Mouse (Mus musculus): ENCODE data around the gene Tom1. TPM values are rescaled to one million over a fixed set of nuclear protein-coding genes. Genes with fewer than 3 reads are reported as not detected.

Gene Tom1
- polyA plus RNA-seq, 1 experiment from 2014 or later: 37.7 TPM

DNA sequence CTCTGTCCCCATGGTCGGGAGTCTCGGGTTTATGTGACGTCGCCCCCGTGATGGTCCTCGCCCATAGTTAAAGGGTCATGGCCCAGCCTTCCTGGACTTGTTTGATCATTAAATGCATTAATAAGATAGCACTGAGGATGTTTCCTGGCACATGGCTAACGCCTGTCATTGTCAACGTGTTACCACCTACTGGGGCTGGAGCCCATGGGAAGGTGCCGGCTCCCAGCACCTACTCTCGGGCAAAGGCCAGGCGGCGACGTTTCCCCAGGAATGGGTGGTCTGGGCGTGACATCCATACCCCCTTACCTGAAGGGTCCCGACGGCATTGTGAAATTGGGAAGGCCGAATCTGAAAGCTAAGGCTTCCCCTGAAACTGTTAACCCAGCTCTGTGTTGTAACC lies 780 bp downstream of the Tom1 start:
- H3K4me3 ChIP-seq (ENCODE audit: low read depth, low read length): peak overlapping the region; percentile 71
- peaks cover 12% of the 10 kb centered on the region; the same call in 1 of the 2 replicates for H3K4me1 ChIP-seq (ENCODE audit: control insufficient read depth, insufficient read depth, low read length)
- no peaks in the 10 kb centered on the region for H3K9me3 ChIP-seq (replicated peaks; ENCODE audit: control insufficient read depth, low read length, poor library complexity, severe bottlenecking)
- H3K4me2 ChIP-seq (ENCODE audit: low read length): peak overlapping the region; percentile 94
- WGBS: under 1% methylated on average over 17 of the region's 17 CpGs
- no peak for ATAC-seq
- H3K27ac ChIP-seq (ENCODE audit: low read length): peak overlapping the region; percentile 76
- peaks cover 9% of the 10 kb centered on the region; the same call in 1 of the 2 replicates for H3K36me3 ChIP-seq (ENCODE audit: control insufficient read depth, insufficient read depth, low read length)
- no peaks in the 10 kb centered on the region for H3K27me3 ChIP-seq (ENCODE audit: control insufficient read depth, insufficient read depth, low read depth, low read length)
- peak overlapping the region; percentile 72 for H3K9ac ChIP-seq (ENCODE audit: low read depth, low read length)

- Histone ChIP-seq H3K36me3 (ENCODE audit: control insufficient read depth, insufficient read depth, low read length) (0 out of 2 replicates have a peak, but pooled peaks cover 1% of the 10 kb centered on the region), H3K27me3 (ENCODE audit: control insufficient read depth, insufficient read depth, low read depth, low read length) (no peaks in the 10 kb centered on the region), H3K4me1 (ENCODE audit: control insufficient read depth, insufficient read depth, low read length) (peaks cover 12% of the 10 kb centered on the region; the same call in 1 of the 2 replicates), H3K4me3 (ENCODE audit: low read depth, low read length) (no peak overlapping the region), H3K4me2 (ENCODE audit: low read length) (no peak overlapping the region), H3K9me3 (replicated peaks; ENCODE audit: control insufficient read depth, low read length, poor library complexity, severe bottlenecking) (no peaks in the 10 kb centered on the region), H3K27ac (ENCODE audit: low read length) (no peak overlapping the region), H3K9ac (ENCODE audit: low read depth, low read length) (no peak overlapping the region)
- no peak for ATAC-seq
Measured at GRCm38 (mm10) chr8:75035640-75036039, 2.1 kb downstream of the Tom1 start.

DNA sequence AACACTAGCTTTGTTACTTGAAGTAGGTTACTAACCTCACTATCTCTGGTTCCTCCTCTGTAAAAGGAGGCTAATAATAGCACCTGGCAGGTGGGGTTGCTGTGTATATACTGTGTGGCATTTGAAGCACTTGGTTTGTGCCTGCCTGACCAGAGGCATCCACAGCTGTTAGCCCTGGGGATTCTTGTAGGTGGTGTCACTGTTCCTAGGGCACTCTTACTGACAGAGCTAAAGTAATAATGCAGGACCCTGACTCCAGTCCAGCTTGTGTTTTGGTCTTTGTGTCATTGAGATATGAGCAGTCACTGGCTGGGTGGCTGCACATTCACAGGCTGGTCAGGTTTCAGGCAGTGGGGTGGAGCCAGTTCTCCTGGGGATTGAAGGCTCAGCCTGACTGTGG lies 5.0 kb downstream of the Tom1 start:
- Histone ChIP-seq H3K9ac (ENCODE audit: low read depth, low read length) (no peak overlapping the region), H3K36me3 (ENCODE audit: control insufficient read depth, insufficient read depth, low read length) (no peaks in the 10 kb centered on the region), H3K9me3 (replicated peaks; ENCODE audit: control insufficient read depth, low read length, poor library complexity, severe bottlenecking) (no peaks in the 10 kb centered on the region), H3K4me1 (ENCODE audit: control insufficient read depth, insufficient read depth, low read length) (peaks cover 9% of the 10 kb centered on the region; the same call in 1 of the 2 replicates), H3K27ac (ENCODE audit: low read length) (no peak overlapping the region), H3K4me2 (ENCODE audit: low read length) (no peak overlapping the region), H3K4me3 (ENCODE audit: low read depth, low read length) (no peak overlapping the region), H3K27me3 (ENCODE audit: control insufficient read depth, insufficient read depth, low read depth, low read length) (no peaks in the 10 kb centered on the region)
- ATAC-seq: no peak

GRCm38 (mm10) chr8:75039754-75040153 lies 6.2 kb downstream of the Tom1 start:
- Histone ChIP-seq H3K9ac (ENCODE audit: low read depth, low read length) (no peak overlapping the region), H3K27ac (ENCODE audit: low read length) (no peak overlapping the region), H3K4me2 (ENCODE audit: low read length) (no peak overlapping the region), H3K4me1 (ENCODE audit: control insufficient read depth, insufficient read depth, low read length) (peaks cover 4% of the 10 kb centered on the region; the same call in 1 of the 2 replicates), H3K36me3 (ENCODE audit: control insufficient read depth, insufficient read depth, low read length) (no peaks in the 10 kb centered on the region), H3K4me3 (ENCODE audit: low read depth, low read length) (no peak overlapping the region), H3K9me3 (replicated peaks; ENCODE audit: control insufficient read depth, low read length, poor library complexity, severe bottlenecking) (no peaks in the 10 kb centered on the region), H3K27me3 (ENCODE audit: control insufficient read depth, insufficient read depth, low read depth, low read length) (no peaks in the 10 kb centered on the region)
- 81% methylated on average over 1 of the region's 1 CpGs for WGBS
- no peak for ATAC-seq

DNA sequence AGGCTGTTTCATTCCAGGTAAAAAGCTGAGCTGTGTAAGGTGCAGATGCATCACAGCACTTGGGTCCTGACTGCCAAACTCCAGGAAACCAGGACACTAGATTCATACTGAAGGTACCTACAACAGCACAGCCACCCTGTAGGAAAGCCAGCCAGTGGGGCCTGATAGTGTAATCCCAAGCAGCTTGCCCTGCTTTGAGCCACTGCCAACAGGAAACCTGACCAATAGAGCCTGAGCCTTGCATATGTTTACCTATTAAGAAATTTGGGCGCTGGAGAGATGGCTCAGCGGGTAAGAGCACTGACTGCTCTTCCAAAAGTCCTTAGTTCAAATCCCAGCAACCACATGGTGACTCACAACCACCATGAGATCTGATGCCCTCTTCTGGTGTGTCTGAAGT lies 8.7 kb downstream of the Tom1 start:
- Histone ChIP-seq H3K4me1 (ENCODE audit: control insufficient read depth, insufficient read depth, low read length) (no peaks in the 10 kb centered on the region), H3K4me3 (ENCODE audit: low read depth, low read length) (no peak overlapping the region), H3K4me2 (ENCODE audit: low read length) (no peak overlapping the region), H3K27me3 (ENCODE audit: control insufficient read depth, insufficient read depth, low read depth, low read length) (no peaks in the 10 kb centered on the region), H3K27ac (ENCODE audit: low read length) (no peak overlapping the region), H3K36me3 (ENCODE audit: control insufficient read depth, insufficient read depth, low read length) (no peaks in the 10 kb centered on the region), H3K9ac (ENCODE audit: low read depth, low read length) (no peak overlapping the region), H3K9me3 (replicated peaks; ENCODE audit: control insufficient read depth, low read length, poor library complexity, severe bottlenecking) (no peaks in the 10 kb centered on the region)
- WGBS: 90% methylated on average over 2 of the region's 2 CpGs
- no peak for ATAC-seq

- no peak overlapping the region for H3K4me2 ChIP-seq (ENCODE audit: low read length)
- WGBS: 100% methylated on average over 1 of the region's 1 CpGs
- H3K9ac ChIP-seq (ENCODE audit: low read depth, low read length): no peak overlapping the region
- ATAC-seq: no peak
- no peak overlapping the region for H3K4me3 ChIP-seq (ENCODE audit: low read depth, low read length)
- H3K4me1 ChIP-seq (ENCODE audit: control insufficient read depth, insufficient read depth, low read length): no peaks in the 10 kb centered on the region
- no peaks in the 10 kb centered on the region for H3K27me3 ChIP-seq (ENCODE audit: control insufficient read depth, insufficient read depth, low read depth, low read length)
- no peaks in the 10 kb centered on the region for H3K9me3 ChIP-seq (replicated peaks; ENCODE audit: control insufficient read depth, low read length, poor library complexity, severe bottlenecking)
- H3K27ac ChIP-seq (ENCODE audit: low read length): no peak overlapping the region
- no peaks in the 10 kb centered on the region for H3K36me3 ChIP-seq (ENCODE audit: control insufficient read depth, insufficient read depth, low read length)
Measured at GRCm38 (mm10) chr8:75042974-75043373, 9.5 kb downstream of the Tom1 start.

- no peak for ATAC-seq
- H3K27me3 ChIP-seq (ENCODE audit: control insufficient read depth, insufficient read depth, low read depth, low read length): no peaks in the 10 kb centered on the region
- no peak overlapping the region for H3K4me3 ChIP-seq (ENCODE audit: low read depth, low read length)
- WGBS: 89% methylated on average over 1 of the region's 1 CpGs
- H3K36me3 ChIP-seq (ENCODE audit: control insufficient read depth, insufficient read depth, low read length): no peaks in the 10 kb centered on the region
- H3K9ac ChIP-seq (ENCODE audit: low read depth, low read length): no peak overlapping the region
- H3K9me3 ChIP-seq (replicated peaks; ENCODE audit: control insufficient read depth, low read length, poor library complexity, severe bottlenecking): no peaks in the 10 kb centered on the region
- H3K4me2 ChIP-seq (ENCODE audit: low read length): no peak overlapping the region
- no peak overlapping the region for H3K27ac ChIP-seq (ENCODE audit: low read length)
- no peaks in the 10 kb centered on the region for H3K4me1 ChIP-seq (ENCODE audit: control insufficient read depth, insufficient read depth, low read length)
Measured at GRCm38 (mm10) chr8:75046303-75046702, 12.8 kb downstream of the Tom1 start.

DNA sequence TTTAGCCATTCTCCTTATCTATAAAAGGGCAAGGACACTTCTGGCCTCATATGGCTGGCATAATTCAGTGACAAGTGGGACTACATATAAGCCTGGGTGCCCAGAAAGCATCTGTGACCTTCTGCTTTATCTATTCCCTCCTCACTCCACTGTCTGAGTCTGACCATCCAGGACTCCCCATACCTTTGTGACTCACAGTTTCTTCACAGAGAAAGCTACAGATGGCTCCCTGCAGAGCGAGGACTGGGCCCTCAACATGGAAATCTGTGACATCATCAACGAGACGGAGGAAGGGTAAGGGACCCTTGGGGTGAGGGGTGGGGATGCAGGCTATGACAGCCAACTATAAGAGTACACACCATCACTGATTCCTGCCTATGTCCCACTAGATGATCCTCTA lies 14.3 kb downstream of the Tom1 start:
- Histone ChIP-seq H3K36me3 (ENCODE audit: control insufficient read depth, insufficient read depth, low read length) (no peaks in the 10 kb centered on the region), H3K4me1 (ENCODE audit: control insufficient read depth, insufficient read depth, low read length) (no peaks in the 10 kb centered on the region), H3K27me3 (ENCODE audit: control insufficient read depth, insufficient read depth, low read depth, low read length) (no peaks in the 10 kb centered on the region), H3K4me3 (ENCODE audit: low read depth, low read length) (no peak overlapping the region), H3K9ac (ENCODE audit: low read depth, low read length) (no peak overlapping the region), H3K4me2 (ENCODE audit: low read length) (no peak overlapping the region), H3K9me3 (replicated peaks; ENCODE audit: control insufficient read depth, low read length, poor library complexity, severe bottlenecking) (no peaks in the 10 kb centered on the region), H3K27ac (ENCODE audit: low read length) (no peak overlapping the region)
- 88% methylated on average over 3 of the region's 3 CpGs for WGBS
- ATAC-seq: no peak

DNA sequence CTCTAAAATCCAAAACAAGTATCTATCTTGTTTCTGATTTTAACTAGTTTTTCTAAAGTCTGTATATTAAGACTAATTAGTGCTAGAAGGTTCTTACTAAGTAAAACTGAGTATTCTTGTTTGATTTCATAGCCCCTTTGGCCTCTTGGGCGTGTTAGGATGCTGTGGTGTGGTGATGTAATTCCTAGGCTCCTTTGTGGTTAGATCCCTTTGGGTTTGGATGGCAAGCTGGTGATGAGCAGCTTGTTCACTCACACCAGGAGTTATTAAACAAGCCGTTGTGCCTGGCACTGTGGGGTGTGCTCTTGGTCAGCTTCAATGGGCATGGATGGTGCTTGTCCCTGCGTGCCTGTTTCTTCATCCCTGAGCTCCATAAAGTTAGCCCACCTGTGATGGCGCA lies 19.8 kb downstream of the Tom1 start:
- no peak overlapping the region for H3K27ac ChIP-seq (ENCODE audit: low read length)
- no peaks in the 10 kb centered on the region for H3K27me3 ChIP-seq (ENCODE audit: control insufficient read depth, insufficient read depth, low read depth, low read length)
- no peak overlapping the region for H3K4me3 ChIP-seq (ENCODE audit: low read depth, low read length)
- no peaks in the 10 kb centered on the region; the same call in 1 of the 2 replicates for H3K36me3 ChIP-seq (ENCODE audit: control insufficient read depth, insufficient read depth, low read length)
- no peaks in the 10 kb centered on the region for H3K9me3 ChIP-seq (replicated peaks; ENCODE audit: control insufficient read depth, low read length, poor library complexity, severe bottlenecking)
- H3K9ac ChIP-seq (ENCODE audit: low read depth, low read length): no peak overlapping the region
- no peak for ATAC-seq
- H3K4me1 ChIP-seq (ENCODE audit: control insufficient read depth, insufficient read depth, low read length): no peaks in the 10 kb centered on the region
- H3K4me2 ChIP-seq (ENCODE audit: low read length): no peak overlapping the region
- 90% methylated on average over 4 of the region's 4 CpGs for WGBS

Measured in midbrain, embryonic 16.5 days (tissue).